Mouse (Mus musculus): ENCODE results near the gene Aldh1l1.

The Aldh1l1 gene

GRCm38 (mm10) chr6:90509085-90509484, 22.9 kb downstream of the Aldh1l1 start:
- peak; percentile 92 to 96 for DNase-seq

GRCm38 (mm10) chr6:90512416-90512815, 26.2 kb downstream of the Aldh1l1 start:
- DNase-seq: no peak

GRCm38 (mm10) chr6:90513074-90513856, 27.0 kb downstream of the Aldh1l1 start:
- no peak for DNase-seq

- DNase-seq: peak; percentile 68 to 82
These were observed 28.1 kb downstream of the Aldh1l1 start for GRCm38 (mm10) chr6:90514369-90514768.

- peak; percentile 90 to 92 for DNase-seq
These were observed 28.7 kb downstream of the Aldh1l1 start for GRCm38 (mm10) chr6:90514883-90515405.

GRCm38 (mm10) chr6:90518892-90519291, 32.7 kb downstream of the Aldh1l1 start:
- DNase-seq: no peak

- no peak for DNase-seq
These were observed 33.1 kb downstream of the Aldh1l1 start for GRCm38 (mm10) chr6:90519375-90519774.

- no peak for DNase-seq
These were observed 40.2 kb downstream of the Aldh1l1 start for GRCm38 (mm10) chr6:90526406-90526805.

GRCm38 (mm10) chr6:90529461-90530046, 43.3 kb downstream of the Aldh1l1 start:
- peak in 1 of 2 experiments; percentile 34 for DNase-seq

GRCm38 (mm10) chr6:90532575-90533190, 46.5 kb downstream of the Aldh1l1 start:
- DNase-seq: no peak

- no peak for DNase-seq
These were observed 47.3 kb downstream of the Aldh1l1 start for GRCm38 (mm10) chr6:90533505-90533904.

- DNase-seq: no peak
These were observed 48.7 kb downstream of the Aldh1l1 start for GRCm38 (mm10) chr6:90534701-90535475.

GRCm38 (mm10) chr6:90536824-90537223, 50.6 kb downstream of the Aldh1l1 start:
- DNase-seq: no peak

- DNase-seq: peak; percentile 80 to 86
These were observed 51.7 kb downstream of the Aldh1l1 start for GRCm38 (mm10) chr6:90537941-90538340.

- DNase-seq: no peak
These were observed 53.0 kb downstream of the Aldh1l1 start for GRCm38 (mm10) chr6:90539271-90539670.

GRCm38 (mm10) chr6:90540520-90540919, 54.3 kb downstream of the Aldh1l1 start:
- DNase-seq: no peak

GRCm38 (mm10) chr6:90541367-90541772, 55.1 kb downstream of the Aldh1l1 start:
- no peak for DNase-seq

- DNase-seq: no peak
These were observed 58.2 kb downstream of the Aldh1l1 start for GRCm38 (mm10) chr6:90544433-90544832.

- no peak for DNase-seq
These were observed 60.0 kb downstream of the Aldh1l1 start for GRCm38 (mm10) chr6:90546274-90546673.

GRCm38 (mm10) chr6:90547041-90547440, 60.8 kb downstream of the Aldh1l1 start:
- DNase-seq: no peak

GRCm38 (mm10) chr6:90550161-90550912, 64.1 kb downstream of the Aldh1l1 start:
- DNase-seq: peak; percentile 73 to 77

- no peak for DNase-seq
These were observed 65.0 kb downstream of the Aldh1l1 start for GRCm38 (mm10) chr6:90551251-90551650.

Data from lung, adult 18-20 months (tissue).